Mouse (Mus musculus): Measurements from ENCODE around the gene Oas1c.

- TF ChIP-seq CTCF (IDR thresholded peaks at IDR 0.05; ENCODE audit: low read depth, low read length): no peak
- TF ChIP-seq GATA2 (IDR thresholded peaks at IDR 0.05; ENCODE audit: borderline replicate concordance, low read depth, low read length): no peak
- no peak for TF ChIP-seq GATA1 (IDR thresholded peaks at IDR 0.05; ENCODE audit: borderline replicate concordance, low read length)
- no peak for TF ChIP-seq POLR2AphosphoS5 (IDR thresholded peaks at IDR 0.05; ENCODE audit: insufficient replicate concordance, low read depth, low read length)
- TF ChIP-seq TAL1 (conservative IDR thresholded peaks at IDR 0.05; ENCODE audit: low read depth, low read length): no peak
These were observed 35.5 kb downstream of the Oas1c start for GRCm38 (mm10) chr5:120776801-120777200.
